Mouse (Mus musculus): ENCODE measurements around the gene Mafb.

- TF ChIP-seq CTCF (IDR thresholded peaks at IDR 0.05; ENCODE audit: control insufficient read depth, insufficient read depth, low read length), result no peak
- TF ChIP-seq POLR2A (IDR thresholded peaks at IDR 0.05; ENCODE audit: borderline replicate concordance, control insufficient read depth, low read depth, low read length), result no peak
Observed at GRCm38 (mm10) chr2:160327167-160327566, 39.7 kb downstream of the Mafb start.

All from bone marrow, adult 2 months (tissue).